Mouse (Mus musculus): ENCODE measurements at regions not wholly inside any gene's neighbourhood (a gene's known extent, or its start where the extent isn't known, plus 50 kb on each side); places are given as distances from the start of the nearest gene placed in this dataset.

GRCm38 (mm10) chr14:110416422-110417136 lies 338.4 kb downstream of the Slitrk6 start:
- DNase-seq, result no peak

GRCm38 (mm10) chr14:110415447-110415846 lies 339.5 kb downstream of the Slitrk6 start:
- DNase-seq, result no peak

GRCm38 (mm10) chr14:110394346-110394745 lies 360.6 kb downstream of the Slitrk6 start:
- DNase-seq, result peak; percentile 28

- no peak for DNase-seq
Measured at GRCm38 (mm10) chr14:110378421-110378820, 376.5 kb downstream of the Slitrk6 start.
